Mouse (Mus musculus): ENCODE data around the gene Ppp1r14c. TPM values are rescaled to one million over a fixed set of nuclear protein-coding genes. Genes with fewer than 3 reads are reported as not detected.
"Not testable (repeated sequence)": the region's sequence is repeated elsewhere in the genome, so short reads cannot be mapped to it uniquely, and the experiment has no call there.

Ppp1r14c gene
- polyA plus RNA-seq, 1 experiment from 2014 or later: 29.2 TPM

GRCm38 (mm10) chr10:3434848-3435474 is 69.1 kb downstream of the Ppp1r14c start:
- H3K9ac ChIP-seq (ENCODE audit: low read depth, low read length): no peak overlapping the region
- no peaks in the 10 kb centered on the region for H3K36me3 ChIP-seq (ENCODE audit: control insufficient read depth, insufficient read depth, low read length)
- H3K4me3 ChIP-seq (ENCODE audit: low read depth, low read length): no peak overlapping the region
- H3K27me3 ChIP-seq (replicated peaks; ENCODE audit: control insufficient read depth, insufficient read depth, low read length): no peaks in the 10 kb centered on the region
- no peak for DNase-seq (ENCODE audit: low spot score)
- WGBS: 93% methylated on average over 8 of the region's 8 CpGs
- no peaks in the 10 kb centered on the region for H3K4me1 ChIP-seq (ENCODE audit: control insufficient read depth, insufficient read depth, low read length)
- H3K27ac ChIP-seq (replicated peaks; ENCODE audit: low read depth, low read length): no peak overlapping the region
- no peak for ATAC-seq (ENCODE audit: low read depth)
- H3K4me2 ChIP-seq (ENCODE audit: low read depth, low read length): no peak overlapping the region
- peaks cover 7% of the 10 kb centered on the region for H3K9me3 ChIP-seq (ENCODE audit: control insufficient read depth, low read length)

- ATAC-seq (ENCODE audit: low read depth) (no peak), DNase-seq (ENCODE audit: low spot score) (no peak)
- H3K4me1 ChIP-seq (ENCODE audit: control insufficient read depth, insufficient read depth, low read length): no peaks in the 10 kb centered on the region
- H3K27me3 ChIP-seq (replicated peaks; ENCODE audit: control insufficient read depth, insufficient read depth, low read length): no peaks in the 10 kb centered on the region
- H3K4me2 ChIP-seq (ENCODE audit: low read depth, low read length): no peak overlapping the region
- no peak overlapping the region for H3K4me3 ChIP-seq (ENCODE audit: low read depth, low read length)
- H3K9me3 ChIP-seq (ENCODE audit: control insufficient read depth, low read length): no peaks in the 10 kb centered on the region
- H3K36me3 ChIP-seq (ENCODE audit: control insufficient read depth, insufficient read depth, low read length): no peaks in the 10 kb centered on the region
- 45% methylated on average over 2 of the region's 2 CpGs for WGBS
- no peak overlapping the region for H3K9ac ChIP-seq (ENCODE audit: low read depth, low read length)
- no peak overlapping the region for H3K27ac ChIP-seq (replicated peaks; ENCODE audit: low read depth, low read length)
Observed at GRCm38 (mm10) chr10:3440722-3441471, 75.0 kb downstream of the Ppp1r14c start.

- not testable (repeated sequence) for H3K4me2 ChIP-seq (ENCODE audit: low read depth, low read length); H3K36me3 ChIP-seq (ENCODE audit: control insufficient read depth, insufficient read depth, low read length); H3K9me3 ChIP-seq (ENCODE audit: control insufficient read depth, low read length); H3K9ac ChIP-seq (ENCODE audit: low read depth, low read length); DNase-seq (ENCODE audit: low spot score); H3K27ac ChIP-seq (replicated peaks; ENCODE audit: low read depth, low read length); H3K27me3 ChIP-seq (replicated peaks; ENCODE audit: control insufficient read depth, insufficient read depth, low read length); H3K4me3 ChIP-seq (ENCODE audit: low read depth, low read length); ATAC-seq (ENCODE audit: low read depth); H3K4me1 ChIP-seq (ENCODE audit: control insufficient read depth, insufficient read depth, low read length)
- WGBS: 91% methylated on average over 10 of the region's 10 CpGs
Observed at GRCm38 (mm10) chr10:3446748-3447147, 80.9 kb downstream of the Ppp1r14c start.

GRCm38 (mm10) chr10:3448699-3449098 is 82.8 kb downstream of the Ppp1r14c start:
- DNase-seq (ENCODE audit: low spot score) (no peak), ATAC-seq (ENCODE audit: low read depth) (no peak)
- Histone ChIP-seq H3K27ac (replicated peaks; ENCODE audit: low read depth, low read length) (no peak overlapping the region), H3K36me3 (ENCODE audit: control insufficient read depth, insufficient read depth, low read length) (no peaks in the 10 kb centered on the region), H3K4me1 (ENCODE audit: control insufficient read depth, insufficient read depth, low read length) (no peaks in the 10 kb centered on the region), H3K9me3 (ENCODE audit: control insufficient read depth, low read length) (no peaks in the 10 kb centered on the region), H3K4me2 (ENCODE audit: low read depth, low read length) (no peak overlapping the region), H3K9ac (ENCODE audit: low read depth, low read length) (no peak overlapping the region), H3K4me3 (ENCODE audit: low read depth, low read length) (no peak overlapping the region), H3K27me3 (replicated peaks; ENCODE audit: control insufficient read depth, insufficient read depth, low read length) (no peaks in the 10 kb centered on the region)
- WGBS: 90% methylated on average over 5 of the region's 5 CpGs

GRCm38 (mm10) chr10:3451930-3452329 is 86.1 kb downstream of the Ppp1r14c start:
- WGBS: 69% methylated on average over 4 of the region's 4 CpGs
- Histone ChIP-seq H3K9ac (ENCODE audit: low read depth, low read length) (no peak overlapping the region), H3K4me1 (ENCODE audit: control insufficient read depth, insufficient read depth, low read length) (no peaks in the 10 kb centered on the region), H3K36me3 (ENCODE audit: control insufficient read depth, insufficient read depth, low read length) (no peaks in the 10 kb centered on the region), H3K27ac (replicated peaks; ENCODE audit: low read depth, low read length) (no peak overlapping the region), H3K4me2 (ENCODE audit: low read depth, low read length) (no peak overlapping the region), H3K9me3 (ENCODE audit: control insufficient read depth, low read length) (no peaks in the 10 kb centered on the region), H3K4me3 (ENCODE audit: low read depth, low read length) (no peak overlapping the region), H3K27me3 (replicated peaks; ENCODE audit: control insufficient read depth, insufficient read depth, low read length) (no peaks in the 10 kb centered on the region)
- ATAC-seq (ENCODE audit: low read depth): no peak
- no peak for DNase-seq (ENCODE audit: low spot score)

- no peak for ATAC-seq (ENCODE audit: low read depth)
Observed at GRCm38 (mm10) chr10:3452822-3453475, 87.1 kb downstream of the Ppp1r14c start.

GRCm38 (mm10) chr10:3458686-3459085 is 92.8 kb downstream of the Ppp1r14c start:
- WGBS: 60% methylated on average over 1 of the region's 1 CpGs
- DNase-seq (ENCODE audit: low spot score): no peak
- Histone ChIP-seq H3K27ac (replicated peaks; ENCODE audit: low read depth, low read length) (no peak overlapping the region), H3K9ac (ENCODE audit: low read depth, low read length) (no peak overlapping the region), H3K4me3 (ENCODE audit: low read depth, low read length) (no peak overlapping the region), H3K9me3 (ENCODE audit: control insufficient read depth, low read length) (no peaks in the 10 kb centered on the region), H3K36me3 (ENCODE audit: control insufficient read depth, insufficient read depth, low read length) (no peaks in the 10 kb centered on the region), H3K27me3 (replicated peaks; ENCODE audit: control insufficient read depth, insufficient read depth, low read length) (no peaks in the 10 kb centered on the region), H3K4me1 (ENCODE audit: control insufficient read depth, insufficient read depth, low read length) (no peaks in the 10 kb centered on the region), H3K4me2 (ENCODE audit: low read depth, low read length) (no peak overlapping the region)
- ATAC-seq (ENCODE audit: low read depth): no peak

More at GRCm38 (mm10) chr10:3452822-3453475, 87.1 kb downstream of the Ppp1r14c start:
- WGBS: 83% methylated on average over 3 of the region's 3 CpGs
- Histone ChIP-seq H3K4me2 (ENCODE audit: low read depth, low read length) (no peak overlapping the region), H3K4me1 (ENCODE audit: control insufficient read depth, insufficient read depth, low read length) (no peaks in the 10 kb centered on the region), H3K4me3 (ENCODE audit: low read depth, low read length) (no peak overlapping the region), H3K27me3 (replicated peaks; ENCODE audit: control insufficient read depth, insufficient read depth, low read length) (no peaks in the 10 kb centered on the region), H3K36me3 (ENCODE audit: control insufficient read depth, insufficient read depth, low read length) (no peaks in the 10 kb centered on the region), H3K27ac (replicated peaks; ENCODE audit: low read depth, low read length) (no peak overlapping the region), H3K9ac (ENCODE audit: low read depth, low read length) (no peak overlapping the region), H3K9me3 (ENCODE audit: control insufficient read depth, low read length) (no peaks in the 10 kb centered on the region)
- no peak for DNase-seq (ENCODE audit: low spot score)

- DNase-seq (ENCODE audit: low spot score): no peak
- Histone ChIP-seq H3K9me3 (ENCODE audit: control insufficient read depth, low read length) (no peaks in the 10 kb centered on the region), H3K4me2 (ENCODE audit: low read depth, low read length) (no peak overlapping the region), H3K27me3 (replicated peaks; ENCODE audit: control insufficient read depth, insufficient read depth, low read length) (no peaks in the 10 kb centered on the region), H3K4me1 (ENCODE audit: control insufficient read depth, insufficient read depth, low read length) (no peaks in the 10 kb centered on the region), H3K36me3 (ENCODE audit: control insufficient read depth, insufficient read depth, low read length) (no peaks in the 10 kb centered on the region), H3K9ac (ENCODE audit: low read depth, low read length) (no peak overlapping the region), H3K27ac (replicated peaks; ENCODE audit: low read depth, low read length) (no peak overlapping the region), H3K4me3 (ENCODE audit: low read depth, low read length) (no peak overlapping the region)
- no peak for ATAC-seq (ENCODE audit: low read depth)
- 88% methylated on average over 1 of the region's 1 CpGs for WGBS
Observed at GRCm38 (mm10) chr10:3460841-3461240, 95.0 kb downstream of the Ppp1r14c start.
